Mouse (Mus musculus): Measurements from ENCODE around the gene Tbc1d14.
A peak's percentile ranks its signal among the peaks of the same experiment; 100 is the strongest.

The Tbc1d14 gene

GRCm38 (mm10) chr5:36593176-36593575, at the start of gene Tbc1d14:
TSS of gene Tbc1d14 (minus strand) at chr5:36593276.
- no peak for DNase-seq (ENCODE audit: low spot score)

- no peak for DNase-seq (ENCODE audit: low spot score)
These were observed 32.5 kb upstream of the Tbc1d14 start for GRCm38 (mm10) chr5:36625612-36626011.

GRCm38 (mm10) chr5:36623670-36624069, 30.6 kb upstream of the Tbc1d14 start:
- DNase-seq (ENCODE audit: low spot score) = no peak

GRCm38 (mm10) chr5:36621058-36621449, 28.0 kb upstream of the Tbc1d14 start:
- no peak for DNase-seq (ENCODE audit: low spot score)

- no peak for DNase-seq (ENCODE audit: low spot score)
These were observed 27.5 kb upstream of the Tbc1d14 start for GRCm38 (mm10) chr5:36620409-36621057.

GRCm38 (mm10) chr5:36618890-36619289, 25.8 kb upstream of the Tbc1d14 start:
- DNase-seq (ENCODE audit: low spot score) = no peak

- DNase-seq (ENCODE audit: low spot score) = no peak
These were observed 25.3 kb upstream of the Tbc1d14 start for GRCm38 (mm10) chr5:36618356-36618755.

GRCm38 (mm10) chr5:36614124-36614523, 21.0 kb upstream of the Tbc1d14 start:
- no peak for DNase-seq (ENCODE audit: low spot score)

GRCm38 (mm10) chr5:36608939-36609499, 15.9 kb upstream of the Tbc1d14 start:
- DNase-seq (ENCODE audit: low spot score) = no peak

GRCm38 (mm10) chr5:36603031-36603430, 10.0 kb upstream of the Tbc1d14 start:
- peak; percentile 69 for DNase-seq (ENCODE audit: low spot score)

- DNase-seq (ENCODE audit: low spot score) = no peak
These were observed 9.0 kb upstream of the Tbc1d14 start for GRCm38 (mm10) chr5:36602028-36602427.

GRCm38 (mm10) chr5:36601492-36601891, 8.4 kb upstream of the Tbc1d14 start:
- no peak for DNase-seq (ENCODE audit: low spot score)

GRCm38 (mm10) chr5:36598883-36599282, 5.8 kb upstream of the Tbc1d14 start:
- no peak for DNase-seq (ENCODE audit: low spot score)

- DNase-seq (ENCODE audit: low spot score) = no peak
These were observed 4.6 kb upstream of the Tbc1d14 start for GRCm38 (mm10) chr5:36597653-36598052.

- no peak for DNase-seq (ENCODE audit: low spot score)
These were observed 3.1 kb upstream of the Tbc1d14 start for GRCm38 (mm10) chr5:36596225-36596624.

GRCm38 (mm10) chr5:36595115-36595514, 2.0 kb upstream of the Tbc1d14 start:
- DNase-seq (ENCODE audit: low spot score) = no peak

- no peak for DNase-seq (ENCODE audit: low spot score)
These were observed 1.3 kb upstream of the Tbc1d14 start for GRCm38 (mm10) chr5:36594344-36594743.

- DNase-seq (ENCODE audit: low spot score) = no peak
These were observed 2.6 kb downstream of the Tbc1d14 start for GRCm38 (mm10) chr5:36590499-36590920.

- no peak for DNase-seq (ENCODE audit: low spot score)
These were observed 8.8 kb downstream of the Tbc1d14 start for GRCm38 (mm10) chr5:36584299-36584698.

GRCm38 (mm10) chr5:36581924-36582642, 11.0 kb downstream of the Tbc1d14 start:
- DNase-seq (ENCODE audit: low spot score) = peak; percentile 100

GRCm38 (mm10) chr5:36581259-36581923, 11.7 kb downstream of the Tbc1d14 start:
- no peak for DNase-seq (ENCODE audit: low spot score)

GRCm38 (mm10) chr5:36579967-36580366, 13.1 kb downstream of the Tbc1d14 start:
- no peak for DNase-seq (ENCODE audit: low spot score)

- DNase-seq (ENCODE audit: low spot score) = no peak
These were observed 14.1 kb downstream of the Tbc1d14 start for GRCm38 (mm10) chr5:36578982-36579381.

All from layer of hippocampus, adult 11-12 months (tissue).